ENCODE assay signal across 16 mouse cellular contexts in the genomic region with DNA sequence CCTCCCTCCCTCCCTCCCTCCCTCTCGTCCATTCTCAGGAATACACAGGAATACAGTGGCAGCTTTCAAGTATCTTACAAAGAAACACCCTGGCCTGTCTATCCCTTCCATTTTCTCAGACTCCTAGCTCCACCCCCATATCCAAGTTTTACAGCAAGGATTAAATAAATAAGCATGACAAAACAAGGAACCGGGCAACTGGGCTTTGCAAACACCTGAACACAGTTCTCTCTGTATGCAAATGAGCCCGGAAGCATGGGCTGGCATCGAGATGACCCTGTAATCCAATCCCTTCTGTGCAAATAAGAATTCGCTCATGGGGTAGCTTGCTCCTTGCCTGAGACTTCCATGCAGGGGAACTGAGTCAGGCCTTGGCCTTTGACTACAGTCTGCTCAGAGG.
"Had no signal": no experiment of that assay in that cellular context is flagged by ENCODE, and none has a peak within 500 bp of the region (broad histone marks: within the 10 kb centered on the region; RNA-seq: fewer than 3 reads in every experiment).

No protein-coding gene starts in this region.

- H3K9ac ChIP-seq: limb, embryonic 13.5 days; liver, embryonic 12.5 days; liver, embryonic 15.5 days; lung, embryonic 15.5 days; midbrain, embryonic 13.5 days had no signal

- H3K27me3 ChIP-seq: limb, embryonic 13.5 days; liver, embryonic 12.5 days; liver, embryonic 15.5 days; lung, embryonic 15.5 days; midbrain, embryonic 13.5 days had no signal

- H3K4me3 ChIP-seq: layer of hippocampus, adult 2 months; limb, embryonic 10.5 days; limb, embryonic 13.5 days; liver, embryonic 12.5 days; liver, embryonic 15.5 days; lung, embryonic 15.5 days; midbrain, embryonic 13.5 days had no signal

- H3K4me1 ChIP-seq: limb, embryonic 13.5 days; liver, embryonic 12.5 days; liver, embryonic 15.5 days had no signal

- H3K4me2 ChIP-seq: limb, embryonic 13.5 days; liver, embryonic 12.5 days; liver, embryonic 15.5 days; lung, embryonic 15.5 days; midbrain, embryonic 13.5 days had no signal

- H3K27ac ChIP-seq: layer of hippocampus, adult 2 months; limb, embryonic 10.5 days; limb, embryonic 13.5 days; liver, embryonic 12.5 days; liver, embryonic 15.5 days; lung, embryonic 15.5 days; macrophage; midbrain, embryonic 13.5 days had no signal

- ATAC-seq: liver, embryonic 12.5 days; midbrain, embryonic 13.5 days; midbrain, embryonic 16.5 days had no signal

- DNase-seq: kidney, postnatal 10 days; kidney, postnatal 36 days; layer of hippocampus, adult 9-11 months; liver; lung, postnatal 10 days; thymus, adult 18-20 months; thymus, postnatal 36 days had no signal

- H3K9me3 ChIP-seq: limb, embryonic 10.5 days; limb, embryonic 13.5 days; liver, embryonic 12.5 days; liver, embryonic 15.5 days; lung, embryonic 15.5 days; midbrain, embryonic 13.5 days had no signal

- H3K36me3 ChIP-seq: limb, embryonic 10.5 days; limb, embryonic 13.5 days; liver, embryonic 12.5 days; liver, embryonic 15.5 days; lung, embryonic 15.5 days; midbrain, embryonic 13.5 days had no signal
